Mouse (Mus musculus) A20 (cell line): Measurements from ENCODE around the gene Slc29a4.

Experiments used
- DNase-seq: peaks from one replicate; pipeline ENCODE4 v3.0.0-alpha.2; 2011; ENCODE audit warnings: low read depth, low spot score

Slc29a4 gene

DNA sequence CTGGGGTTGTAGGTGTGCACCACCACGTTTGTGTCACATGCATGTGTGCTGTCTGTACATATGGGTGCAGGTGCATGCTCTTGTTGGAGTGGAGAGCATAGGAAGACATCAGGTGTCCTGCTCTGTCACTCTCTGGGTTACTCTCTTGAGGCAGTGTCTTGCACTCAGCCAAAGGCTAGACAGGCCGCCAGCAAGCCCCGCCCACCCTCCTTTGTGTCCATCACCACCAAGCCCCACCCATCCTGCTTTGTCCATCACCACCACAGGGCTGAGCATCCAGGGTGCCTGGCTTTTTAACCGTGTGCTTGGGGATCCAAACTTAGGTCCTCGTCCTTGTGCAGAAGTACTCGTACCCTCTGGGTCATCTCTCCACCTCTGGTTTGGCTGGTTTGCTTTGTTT is 3.9 kb downstream of the Slc29a4 start:
- no peak for DNase-seq

- DNase-seq, result no peak
These were observed 4.6 kb downstream of the Slc29a4 start for GRCm38 (mm10) chr5:142696865-142697264.

GRCm38 (mm10) chr5:142697742-142698141 is 5.4 kb downstream of the Slc29a4 start:
- DNase-seq, result no peak

DNA sequence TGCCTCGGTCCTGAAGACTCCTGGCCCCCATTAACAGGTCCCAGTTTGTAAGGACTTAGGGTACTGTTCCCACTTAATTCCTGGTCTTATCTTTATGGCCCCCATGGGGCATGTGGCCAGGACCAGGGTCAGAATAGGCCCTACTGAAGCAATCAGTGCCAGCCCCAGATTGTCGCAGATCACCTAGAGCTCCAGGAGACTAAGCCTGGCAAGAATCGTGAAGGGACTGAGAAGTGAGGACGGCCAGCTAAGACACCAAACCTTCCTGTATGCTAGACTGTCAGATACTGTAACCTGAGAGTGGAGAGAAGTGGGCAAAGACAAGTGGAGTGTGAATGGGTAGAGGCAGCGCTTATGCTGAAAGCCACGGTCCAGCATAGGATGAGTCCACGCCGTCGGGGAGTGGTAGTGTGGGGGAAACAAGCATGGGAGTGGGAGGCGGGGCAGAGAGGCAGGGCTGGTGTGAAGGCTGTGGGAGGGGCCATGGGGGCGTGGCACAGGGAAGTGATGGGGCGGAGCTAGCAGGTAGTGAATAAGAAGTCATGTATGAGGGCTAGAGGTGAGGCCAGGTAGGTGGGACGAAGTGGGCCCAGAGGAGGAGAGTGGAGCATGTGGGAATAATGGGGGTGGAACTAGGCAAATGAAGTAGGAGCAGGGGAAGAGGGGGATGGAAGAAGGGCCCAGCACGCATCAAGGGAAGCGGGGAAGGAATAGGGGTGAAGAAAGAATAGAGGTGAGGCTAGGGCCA is 8.7 kb downstream of the Slc29a4 start:
- DNase-seq, result no peak

GRCm38 (mm10) chr5:142701651-142702510 is 9.6 kb downstream of the Slc29a4 start:
- no peak for DNase-seq

GRCm38 (mm10) chr5:142702511-142703138 is 10.3 kb downstream of the Slc29a4 start:
- DNase-seq, result no peak

DNA sequence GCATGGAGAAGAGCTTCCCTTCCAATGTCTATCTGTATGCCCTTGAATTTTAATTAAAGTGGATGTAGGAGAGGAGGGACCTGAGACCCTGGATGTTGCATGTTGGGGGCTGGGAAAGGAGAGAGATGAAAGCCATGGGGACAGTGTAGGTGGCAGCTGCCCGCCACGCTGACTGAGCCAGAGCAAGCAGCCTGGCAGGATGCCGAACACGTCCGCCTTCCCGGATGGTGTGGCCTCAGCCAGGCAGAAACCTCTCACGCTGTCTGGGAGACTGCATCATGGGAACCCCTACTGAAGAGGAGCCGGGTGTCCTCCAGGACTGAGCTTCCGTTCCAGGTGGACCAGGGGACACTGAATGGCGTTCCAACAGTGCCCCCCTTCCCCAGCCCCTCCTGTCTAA is 11.3 kb downstream of the Slc29a4 start:
- no peak for DNase-seq

- DNase-seq, result no peak
These were observed 15.4 kb downstream of the Slc29a4 start for GRCm38 (mm10) chr5:142707709-142708108.

GRCm38 (mm10) chr5:142709436-142709835 is 17.1 kb downstream of the Slc29a4 start:
- no peak for DNase-seq

GRCm38 (mm10) chr5:142712373-142712772 is 20.1 kb downstream of the Slc29a4 start:
- peak; percentile 7 for DNase-seq

GRCm38 (mm10) chr5:142713966-142714365 is 21.7 kb downstream of the Slc29a4 start:
- DNase-seq, result no peak

- DNase-seq, result no peak
These were observed 22.7 kb downstream of the Slc29a4 start for GRCm38 (mm10) chr5:142715059-142715458.

- DNase-seq, result no peak
These were observed 23.7 kb downstream of the Slc29a4 start for GRCm38 (mm10) chr5:142716056-142716455.

DNA sequence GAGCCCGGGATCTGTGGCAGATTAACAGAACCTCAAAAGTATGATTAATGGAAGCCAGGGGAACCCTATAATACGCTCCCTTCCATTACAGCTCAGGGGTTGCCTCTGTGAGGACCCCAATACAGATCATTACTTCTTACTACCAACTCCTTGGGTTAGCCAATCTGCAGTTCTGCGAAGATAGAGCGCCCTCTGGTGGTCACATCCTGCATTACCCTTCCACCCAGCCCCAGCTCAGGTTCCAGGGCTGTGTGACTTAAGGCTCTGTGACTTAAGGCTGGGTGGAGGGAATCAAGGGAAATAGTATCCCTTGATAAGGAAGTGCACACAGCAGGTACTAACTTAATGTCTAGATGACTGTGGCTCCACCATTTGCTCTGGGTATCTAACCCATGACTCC is 25.7 kb downstream of the Slc29a4 start:
- DNase-seq, result peak; percentile 64

- no peak for DNase-seq
These were observed 26.2 kb downstream of the Slc29a4 start for GRCm38 (mm10) chr5:142718486-142718885.

- no peak for DNase-seq
These were observed 27.6 kb downstream of the Slc29a4 start for GRCm38 (mm10) chr5:142719897-142720296.

DNA sequence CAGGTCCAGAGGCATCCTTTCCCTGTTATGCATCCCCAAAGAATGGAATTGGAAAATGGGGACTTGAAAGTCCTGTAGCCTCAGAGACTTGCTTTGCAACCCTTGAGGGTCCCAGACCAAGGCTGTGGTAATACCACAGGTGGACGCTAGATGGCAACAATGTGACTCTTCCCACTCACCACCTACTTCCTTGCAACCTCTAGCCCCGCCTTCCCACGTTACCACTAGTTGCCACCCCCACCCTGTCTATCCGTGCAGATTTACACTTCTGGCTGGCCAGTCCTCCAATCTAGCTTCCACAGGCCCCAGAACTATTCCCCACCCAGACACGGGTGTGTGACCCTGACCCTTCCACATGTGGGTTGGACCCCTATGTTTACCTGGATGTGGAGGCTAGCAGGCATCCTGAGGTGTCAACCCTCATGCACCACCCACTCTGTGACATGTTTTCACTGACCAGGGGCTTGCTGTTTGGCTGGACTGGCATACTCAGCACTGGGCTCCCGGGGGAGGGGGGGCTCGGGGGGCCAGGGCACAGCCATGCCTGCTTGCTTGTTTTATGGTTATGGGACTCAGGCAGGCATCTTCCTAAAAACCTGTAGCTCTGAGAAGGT is 31.3 kb downstream of the Slc29a4 start:
- peak; percentile 79 for DNase-seq

DNA sequence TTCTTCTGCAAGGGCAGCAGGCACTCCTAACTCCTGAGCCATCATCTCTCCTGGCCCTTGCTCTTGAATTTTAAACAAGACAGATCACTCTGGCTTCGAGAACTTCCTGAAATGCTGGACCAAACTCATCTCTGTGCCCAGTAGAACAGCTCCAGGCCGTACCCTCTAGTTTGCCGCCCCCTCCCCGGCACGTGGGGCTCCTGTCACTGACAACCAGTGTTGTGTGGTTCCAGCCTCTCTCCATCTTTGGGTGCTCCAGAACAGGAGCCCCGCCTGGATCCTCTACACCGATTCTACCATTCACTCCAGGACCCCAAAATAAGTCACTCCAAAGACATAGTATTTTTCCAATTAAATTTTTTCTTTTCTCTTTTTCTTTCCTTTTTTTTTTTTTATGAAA is 32.0 kb downstream of the Slc29a4 start:
- DNase-seq, result no peak

GRCm38 (mm10) chr5:142726748-142727147 is 34.4 kb downstream of the Slc29a4 start:
- DNase-seq, result no peak

DNA sequence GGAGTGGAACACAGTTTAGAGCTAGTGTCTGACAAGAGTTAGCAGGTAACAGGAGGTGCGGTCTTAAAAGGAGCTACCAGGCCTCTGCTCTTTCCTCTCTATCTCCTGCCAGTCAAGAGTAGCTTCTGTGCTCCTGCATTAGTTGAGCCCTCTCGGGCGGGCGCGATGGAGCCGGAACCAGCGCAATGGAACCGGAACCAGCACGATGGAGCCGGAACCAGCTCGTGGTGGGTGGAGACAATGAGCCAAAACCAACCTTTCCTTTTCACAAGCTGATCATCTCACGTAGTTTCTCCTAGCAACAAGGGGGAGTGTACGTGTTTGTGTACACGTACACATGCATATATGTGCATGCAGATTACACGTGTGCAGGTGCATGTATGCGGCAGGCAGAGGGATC is 36.0 kb downstream of the Slc29a4 start:
- no peak for DNase-seq

- no peak for DNase-seq
These were observed 38.0 kb downstream of the Slc29a4 start for GRCm38 (mm10) chr5:142730295-142730694.

GRCm38 (mm10) chr5:142731916-142732315 is 39.6 kb downstream of the Slc29a4 start:
- DNase-seq, result no peak
